Mouse (Mus musculus) bone marrow, adult 2 months (tissue): ENCODE measurements around the gene Gnai3.

Source experiments
- CTCF ChIP-seq: fragments of 200-500 bp; IDR thresholded peaks from 2 replicates; pipeline ENCODE4 v1.5.1; 2011; ENCODE audit warnings: low read length, control low read depth; ENCODE audit not compliant: control insufficient read depth, insufficient read depth
- POLR2A ChIP-seq: fragments of 200-500 bp; IDR thresholded peaks from 2 replicates; pipeline ENCODE4 v1.6.1; 2011; ENCODE audit warnings: low read depth, mild to moderate bottlenecking, control low read depth, low read length, borderline replicate concordance; ENCODE audit not compliant: control insufficient read depth

DNA sequence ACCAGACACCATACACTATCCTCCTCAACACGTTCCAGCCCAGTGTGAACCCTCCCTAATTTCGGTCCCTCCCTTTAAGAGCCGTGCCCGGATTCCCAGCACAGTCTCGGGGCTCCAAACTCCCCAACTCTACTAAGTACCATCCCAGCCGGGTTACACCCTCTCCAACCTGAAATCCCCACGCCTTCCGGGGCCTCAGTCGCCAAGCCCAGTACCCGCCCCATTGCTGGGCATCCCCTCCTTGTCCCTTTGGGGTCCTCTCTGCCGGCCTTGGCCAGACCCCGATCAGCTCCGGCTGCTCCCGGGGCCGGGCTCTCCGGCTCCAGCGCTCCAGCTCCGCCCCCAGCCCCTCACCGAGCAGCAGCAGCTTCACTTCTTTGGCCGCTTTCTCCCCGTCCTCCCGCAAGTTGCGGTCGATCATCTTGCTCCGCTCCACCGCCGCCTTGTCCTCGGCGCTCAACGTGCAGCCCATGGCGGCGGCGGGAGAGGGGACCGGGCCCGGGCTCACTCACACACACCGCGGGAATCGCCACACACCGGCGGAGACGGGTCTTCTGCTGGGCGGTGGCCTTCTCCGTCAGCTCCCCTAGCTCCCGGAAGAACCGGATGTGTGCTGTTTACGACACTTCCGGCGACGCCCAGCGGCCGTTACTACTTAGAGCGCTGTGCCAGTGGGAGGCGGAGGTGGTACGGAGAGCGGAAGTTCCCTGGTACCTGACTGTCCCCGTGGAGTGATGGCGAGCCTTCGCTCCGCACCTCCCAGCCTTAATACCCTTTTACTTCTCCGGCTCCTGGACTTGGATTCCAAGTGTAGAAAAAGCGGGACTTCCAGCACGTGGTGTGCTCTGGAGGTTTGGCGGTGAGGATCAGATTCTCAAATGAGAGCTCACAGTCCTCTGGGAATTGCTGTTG lies at the start of gene Gnai3:
- TF ChIP-seq POLR2A (peak; percentile 98), CTCF (peak; percentile 39; the same call in 1 of the 2 replicates)
